Mouse (Mus musculus) erythroblast, adult 5-6 weeks (primary cell): ENCODE data around the gene Fpr-rs7. TPM values are rescaled to one million over a fixed set of nuclear protein-coding genes. Genes with fewer than 3 reads are reported as not detected.

ENCODE experiments used
- ATAC-seq: replicated peaks from 2 replicates; pipeline ENCODE4 v1.8.0; 2016; ENCODE audit warnings: moderate number of reproducible peaks, mild to moderate bottlenecking, moderate TSS enrichment, inconsistent platforms; ENCODE audit not compliant: poor library complexity, low FRiP score, severe bottlenecking
- total RNA-seq, 2 experiments: library from RNA; stranded (forward) in 1 of 2; stranded (reverse) in 1 of 2; fragments of 150-400 nt in 1 of 2; fragments of 200-764, 138-1000 nt in 1 of 2; gene quantifications; 2 replicates each; pipeline versions ENCODE4 v1.2.3 to v1.2.4; 2015 to 2017; ENCODE audit warnings: low replicate concordance in 2 of 2

Gene Fpr-rs7
- total RNA-seq (2015; ENCODE audit: low replicate concordance) (not detected in 2 replicates), total RNA-seq (2017; ENCODE audit: low replicate concordance) (not detected in 2 replicates)

DNA sequence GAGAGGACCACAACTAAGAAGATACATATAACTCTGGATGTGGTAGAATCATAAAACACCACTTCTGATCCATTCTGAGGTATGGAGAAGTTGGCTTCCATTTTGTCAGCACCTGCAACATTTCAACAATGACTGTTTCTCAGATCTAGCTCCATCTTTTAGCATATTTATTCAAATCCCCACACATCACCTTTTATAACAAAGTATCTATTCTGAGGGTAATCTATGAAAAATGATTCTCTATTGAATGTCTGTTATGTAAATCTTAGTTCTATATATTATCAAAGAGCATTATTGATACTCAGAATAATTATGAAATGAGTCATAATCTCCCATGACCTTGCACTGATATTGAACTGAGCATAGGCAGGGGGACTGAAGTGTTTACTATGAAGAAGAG, at the start of gene Fpr-rs7:
Gene Fpr-rs7, minus strand, starts transcription at position 101 of the 400 bp plus-strand sequence.
- ATAC-seq = no peak

DNA sequence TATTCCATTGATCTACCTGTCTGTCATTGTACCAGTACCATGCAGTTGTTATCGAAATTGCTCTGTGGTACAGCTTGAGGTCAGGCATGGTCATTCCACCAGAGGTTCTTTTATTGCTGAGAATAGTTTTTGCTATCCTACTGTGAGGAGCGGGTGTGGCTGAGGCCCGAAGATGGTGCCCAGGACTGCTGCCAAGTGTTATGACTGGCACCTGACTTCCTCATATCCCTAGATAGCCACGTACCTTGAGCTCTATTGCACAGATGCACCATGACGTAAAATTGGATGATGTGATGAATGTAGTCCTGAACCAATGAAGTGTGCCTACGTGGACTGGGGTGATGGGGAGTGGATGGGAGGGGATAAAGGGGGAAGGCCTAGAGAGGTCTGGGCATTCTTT, 39.9 kb downstream of the Fpr-rs7 start:
- ATAC-seq = no peak

DNA sequence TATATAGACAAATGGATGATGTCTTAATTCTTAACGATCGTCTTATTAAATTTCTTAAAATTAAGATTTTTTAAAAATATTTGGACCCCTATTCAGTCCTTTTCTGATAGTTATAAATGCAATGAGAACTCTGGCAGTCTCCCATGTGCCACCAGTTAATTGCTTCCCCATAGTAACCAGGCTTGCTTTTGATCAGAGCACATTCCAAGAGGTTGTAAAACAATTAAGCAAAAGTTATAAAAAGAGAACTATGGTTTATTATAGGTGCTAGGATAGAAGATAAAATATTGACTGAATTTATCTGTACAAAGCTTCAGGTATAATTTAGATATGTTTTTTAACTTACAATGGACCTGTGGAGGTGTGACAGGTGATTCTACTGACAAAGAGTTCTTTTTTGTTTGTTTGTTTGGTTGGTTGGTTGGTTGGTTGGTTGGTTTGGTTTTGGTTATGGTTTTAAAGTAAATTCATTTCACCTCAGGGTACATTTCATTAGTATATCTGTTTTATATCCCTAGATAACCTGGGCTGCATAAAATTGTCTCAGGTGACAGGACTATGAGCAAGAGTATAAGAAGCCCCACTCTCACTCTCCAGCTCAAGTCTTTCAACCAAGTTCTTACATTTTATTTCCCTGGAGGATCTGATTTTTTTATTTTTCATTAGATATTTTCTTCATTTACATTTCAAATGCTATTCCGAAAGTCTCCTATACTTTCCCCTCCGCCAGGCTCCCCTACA, 42.2 kb downstream of the Fpr-rs7 start:
- no peak for ATAC-seq

Other genes with a start within 250 kb of the Fpr-rs7 start
- gene Vmn2r104, start 65.9 kb downstream of the Fpr-rs7 start, total RNA-seq (2015; ENCODE audit: low replicate concordance) = not detected in 2 replicates
- gene Vmn2r104, start 65.9 kb downstream of the Fpr-rs7 start, total RNA-seq (2017; ENCODE audit: low replicate concordance) = 0.14 TPM in 1 of 2 replicates, not detected in the other
- gene Fpr-rs6, start 68.9 kb upstream of the Fpr-rs7 start, total RNA-seq (2015; ENCODE audit: low replicate concordance) = not detected in 2 replicates
- gene Fpr-rs6, start 68.9 kb upstream of the Fpr-rs7 start, total RNA-seq (2017; ENCODE audit: low replicate concordance) = not detected in 2 replicates
- not detected in 2 replicates for gene Vmn2r105, start 120.8 kb upstream of the Fpr-rs7 start, total RNA-seq (2015; ENCODE audit: low replicate concordance)
- under 0.01 TPM in 1 of 2 replicates, not detected in the other for gene Vmn2r105, start 120.8 kb upstream of the Fpr-rs7 start, total RNA-seq (2017; ENCODE audit: low replicate concordance)
- not detected in 2 replicates for gene Vmn2r106, start 171.3 kb upstream of the Fpr-rs7 start, total RNA-seq (2015; ENCODE audit: low replicate concordance)
- gene Vmn2r106, start 171.3 kb upstream of the Fpr-rs7 start, total RNA-seq (2017; ENCODE audit: low replicate concordance) = 0.26 TPM in 1 of 2 replicates, not detected in the other
- not detected in 2 replicates for gene Vmn2r107, start 231.0 kb upstream of the Fpr-rs7 start, total RNA-seq (2015; ENCODE audit: low replicate concordance)
- gene Vmn2r107, start 231.0 kb upstream of the Fpr-rs7 start, total RNA-seq (2017; ENCODE audit: low replicate concordance) = 0.14 TPM in 1 of 2 replicates, not detected in the other